Comparison of ENCODE assay signal across 26 mouse cellular contexts in genomic region chr3:63852828-63853227, GRCm38 (mm10).
"Had no signal": no experiment of that assay in that cellular context is flagged by ENCODE, and none has a peak within 500 bp of the region (broad histone marks: within the 10 kb centered on the region; RNA-seq: fewer than 3 reads in every experiment).

No protein-coding gene starts in this region.

- H3K9me3 ChIP-seq: heart, embryonic 10.5 days; heart, embryonic 12.5 days; hindbrain, embryonic 10.5 days; hindbrain, embryonic 12.5 days; intestine, embryonic 15.5 days; limb, embryonic 10.5 days; limb, embryonic 12.5 days had no signal

- H3K4me3 ChIP-seq: gastrocnemius, adult 2 months; heart, embryonic 10.5 days; heart, embryonic 12.5 days; hindbrain, embryonic 10.5 days; hindbrain, embryonic 12.5 days; intestine, embryonic 15.5 days; layer of hippocampus, adult 2 months; left cerebral cortex, adult 2 months; limb, embryonic 10.5 days; limb, embryonic 12.5 days had no signal

- H3K4me2 ChIP-seq: heart, embryonic 12.5 days; hindbrain, embryonic 12.5 days; hindbrain, embryonic 14.5 days; intestine, embryonic 15.5 days; limb, embryonic 12.5 days; liver, embryonic 11.5 days had no signal

- H3K27me3 ChIP-seq: heart, embryonic 12.5 days; hindbrain, embryonic 12.5 days; intestine, embryonic 15.5 days; limb, embryonic 12.5 days had no signal

- H3K27ac ChIP-seq: gastrocnemius, adult 2 months; heart, embryonic 10.5 days; hindbrain, embryonic 10.5 days; hindbrain, embryonic 12.5 days; hindbrain, embryonic 14.5 days; intestine, embryonic 15.5 days; kidney, postnatal 0 days; layer of hippocampus, adult 2 months; left cerebral cortex, adult 2 months; limb, embryonic 10.5 days; limb, embryonic 12.5 days had no signal

- H3K9ac ChIP-seq: heart, embryonic 12.5 days; hindbrain, embryonic 12.5 days; hindbrain, embryonic 14.5 days; intestine, embryonic 15.5 days; limb, embryonic 12.5 days had no signal

- DNase-seq: gastrocnemius, adult 2 months; gastrocnemius, postnatal 10 days; gastrocnemius, postnatal 25 days; heart, adult 18-20 months; heart, postnatal 10 days; heart, postnatal 4 days; kidney, adult 18-20 months; kidney, adult 8-10 months; kidney, postnatal 14 days; kidney, postnatal 4 days; liver had no signal

- H3K36me3 ChIP-seq: heart, embryonic 10.5 days; heart, embryonic 12.5 days; hindbrain, embryonic 12.5 days; intestine, embryonic 15.5 days; limb, embryonic 10.5 days; limb, embryonic 12.5 days had no signal

- H3K4me1 ChIP-seq: heart, embryonic 10.5 days; heart, embryonic 12.5 days; intestine, embryonic 15.5 days; limb, embryonic 10.5 days had no signal

- ATAC-seq: hindbrain, embryonic 16.5 days; inflammation-experienced regulatory T-cells, adult 6 months; intestine, embryonic 15.5 days; intestine, postnatal 0 days had no signal
